Mouse (Mus musculus) kidney, postnatal 0 days (tissue): Measurements from ENCODE around the gene Gpd1l. TPM values are rescaled to one million over a fixed set of nuclear protein-coding genes. Genes with fewer than 3 reads are reported as not detected.

Experiments used
- ATAC-seq: fragments of 200-750 bp; cut with Nextera tagmentation; replicated peaks from 2 replicates; pipeline ENCODE4 v1.8.0; 2017; ENCODE audit warnings: low read depth, moderate number of reproducible peaks, moderate TSS enrichment, moderate library complexity; ENCODE audit not compliant: low FRiP score
- DNase-seq: peaks from one replicate; pipeline ENCODE4 v3.0.0-alpha.2; 2016; ENCODE audit warnings: low spot score
- H3K27ac ChIP-seq: fragments of 300-500 bp; sonication (generic); 2 replicates; pipeline ENCODE4 v1.5.1; 2014; ENCODE audit warnings: mild to moderate bottlenecking
- H3K27me3 ChIP-seq: fragments of 300-500 bp; sonication (generic); 2 replicates; pipeline ENCODE4 v1.6.1; 2014; ENCODE audit warnings: low read length, mixed read lengths; ENCODE audit not compliant: insufficient read depth
- H3K36me3 ChIP-seq: fragments of 300-500 bp; sonication (generic); 2 replicates; pipeline ENCODE4 v1.6.1; 2014; ENCODE audit warnings: low read length, mixed read lengths; ENCODE audit not compliant: insufficient read depth
- H3K4me1 ChIP-seq: fragments of 300-500 bp; sonication (generic); replicated peaks from 2 replicates; pipeline ENCODE4 v1.6.1; 2014; ENCODE audit warnings: antibody characterized with exemption, low read length, mixed read lengths; ENCODE audit not compliant: insufficient read depth
- H3K4me2 ChIP-seq: fragments of 300-500 bp; sonication (generic); 2 replicates; pipeline ENCODE4 v1.6.1; 2014; ENCODE audit warnings: mild to moderate bottlenecking, low read length, moderate library complexity, mixed read lengths
- H3K4me3 ChIP-seq: fragments of 300-500 bp; sonication (generic); replicated peaks from 2 replicates; pipeline ENCODE4 v1.5.1; 2014; ENCODE audit warnings: low read depth, low read length
- H3K9ac ChIP-seq: fragments of 300-500 bp; sonication (generic); 2 replicates; pipeline ENCODE4 v1.6.1; 2014; ENCODE audit warnings: low read depth, low read length
- H3K9me3 ChIP-seq: fragments of 300-500 bp; sonication (generic); replicated peaks from 2 replicates; pipeline ENCODE4 v1.6.1; 2016; ENCODE audit warnings: low read length, inconsistent platforms, mixed read lengths
- CTCF ChIP-seq: IDR thresholded peaks from 2 replicates; pipeline ENCODE4 v1.5.1; 2016; ENCODE audit warnings: antibody characterized with exemption, low read depth, mild to moderate bottlenecking, moderate library complexity
- WGBS: fragments of 180-500 bp; shearing (Covaris S2); extraction: QIAGEN DNeasy Blood & Tissue Kit; methylation state at CpG from one replicate; pipeline ENCODE4 v1.1.7; 2014; 5-methylcytosine and 5-hydroxymethylcytosine counted together
- polyA plus RNA-seq: library from polyadenylated mRNA; unstranded; fragments of >200 nt; fragmentation: Nextera tagmentation; extraction: Ambion mirVana; gene quantifications from 2 replicates; pipeline ENCODE4 v1.2.1, GENCODE M21; 2015

The Gpd1l gene
- polyA plus RNA-seq, 1 experiment from 2014 or later, result 17.2 TPM

- 70% methylated on average over 9 of the region's 9 CpGs for WGBS
- Histone ChIP-seq H3K4me1 (peaks cover 3% of the 10 kb centered on the region; the same call in 1 of the 2 replicates), H3K4me2 (no peak overlapping the region), H3K9ac (no peak overlapping the region), H3K4me3 (no peak overlapping the region), H3K27ac (peak overlapping the region; percentile 54; the same call in 1 of the 2 replicates), H3K36me3 (no peaks in the 10 kb centered on the region), H3K27me3 (no peaks in the 10 kb centered on the region), H3K9me3 (no peaks in the 10 kb centered on the region)
- no peak for ATAC-seq
- no peak for DNase-seq
- peak; percentile 25; the same call in 1 of the 2 replicates for TF ChIP-seq CTCF
These were observed 3.2 kb downstream of the Gpd1l start for GRCm38 (mm10) chr9:114930464-114931090.

- no peak for DNase-seq
- no peak overlapping the region for H3K27ac ChIP-seq
- H3K27me3 ChIP-seq, result no peaks in the 10 kb centered on the region
- peaks cover 7% of the 10 kb centered on the region; the same call in 1 of the 2 replicates for H3K4me1 ChIP-seq
- WGBS, result 65% methylated on average over 5 of the region's 5 CpGs
- no peak overlapping the region for H3K9ac ChIP-seq
- no peaks in the 10 kb centered on the region for H3K9me3 ChIP-seq
- no peaks in the 10 kb centered on the region for H3K36me3 ChIP-seq
- no peak for TF ChIP-seq CTCF
- no peak for ATAC-seq
- no peak overlapping the region for H3K4me3 ChIP-seq
- H3K4me2 ChIP-seq, result no peak overlapping the region
These were observed 8.2 kb downstream of the Gpd1l start for GRCm38 (mm10) chr9:114925571-114925970.

DNA sequence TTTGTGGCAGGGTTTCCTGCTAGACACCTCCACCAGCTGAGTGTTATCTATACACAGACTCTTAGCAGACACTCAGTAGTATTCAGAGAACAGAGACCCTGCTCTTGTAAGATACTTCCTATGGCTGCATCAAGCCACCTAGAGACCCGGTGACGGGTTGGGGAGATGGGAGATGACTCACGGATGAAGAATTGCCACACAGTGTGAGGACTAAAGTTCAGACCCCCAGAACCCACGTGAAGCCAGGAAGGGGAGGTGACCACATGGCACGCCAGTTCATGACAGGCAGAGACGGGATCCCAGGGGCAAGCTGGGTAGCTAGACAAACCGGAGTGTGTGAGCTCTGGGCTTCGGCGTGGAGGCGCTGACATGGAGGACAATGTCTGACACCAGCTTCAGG lies 8.7 kb downstream of the Gpd1l start:
- Histone ChIP-seq H3K27me3 (no peaks in the 10 kb centered on the region), H3K36me3 (no peaks in the 10 kb centered on the region), H3K4me2 (no peak overlapping the region), H3K4me1 (peaks cover 7% of the 10 kb centered on the region; the same call in 1 of the 2 replicates), H3K27ac (no peak overlapping the region), H3K9me3 (no peaks in the 10 kb centered on the region), H3K4me3 (no peak overlapping the region), H3K9ac (no peak overlapping the region)
- DNase-seq, result no peak
- 75% methylated on average over 10 of the region's 10 CpGs for WGBS
- ATAC-seq, result peak; percentile 47; the same call in 1 of the 2 replicates
- no peak for TF ChIP-seq CTCF

- H3K4me1 ChIP-seq, result peaks cover 7% of the 10 kb centered on the region; the same call in 1 of the 2 replicates
- ATAC-seq (no peak), DNase-seq (peak; percentile 27)
- H3K36me3 ChIP-seq, result no peaks in the 10 kb centered on the region
- no peak for TF ChIP-seq CTCF
- H3K4me2 ChIP-seq, result no peak overlapping the region
- no peaks in the 10 kb centered on the region for H3K9me3 ChIP-seq
- no peak overlapping the region for H3K9ac ChIP-seq
- H3K27ac ChIP-seq, result no peak overlapping the region
- H3K27me3 ChIP-seq, result no peaks in the 10 kb centered on the region
- H3K4me3 ChIP-seq, result no peak overlapping the region
- 29% methylated on average over 5 of the region's 5 CpGs for WGBS
These were observed 9.3 kb downstream of the Gpd1l start for GRCm38 (mm10) chr9:114924511-114924910.

- H3K36me3 ChIP-seq, result peaks cover 3% of the 10 kb centered on the region; the same call in 1 of the 2 replicates
- no peak overlapping the region for H3K9ac ChIP-seq
- H3K27ac ChIP-seq, result no peak overlapping the region
- H3K4me2 ChIP-seq, result no peak overlapping the region
- DNase-seq (no peak), ATAC-seq (no peak)
- 54% methylated on average over 5 of the region's 5 CpGs for WGBS
- H3K27me3 ChIP-seq, result no peaks in the 10 kb centered on the region
- H3K9me3 ChIP-seq, result no peaks in the 10 kb centered on the region
- H3K4me3 ChIP-seq, result no peak overlapping the region
- peaks cover 7% of the 10 kb centered on the region; the same call in 1 of the 2 replicates for H3K4me1 ChIP-seq
- no peak for TF ChIP-seq CTCF
These were observed 11.6 kb downstream of the Gpd1l start for GRCm38 (mm10) chr9:114922209-114922608.

GRCm38 (mm10) chr9:114921352-114922081 lies 12.3 kb downstream of the Gpd1l start:
- 97% methylated on average over 2 of the region's 2 CpGs for WGBS
- Histone ChIP-seq H3K4me1 (peaks cover 7% of the 10 kb centered on the region; the same call in 1 of the 2 replicates), H3K27ac (no peak overlapping the region), H3K4me2 (no peak overlapping the region), H3K4me3 (no peak overlapping the region), H3K9ac (no peak overlapping the region), H3K36me3 (peaks cover 3% of the 10 kb centered on the region; the same call in 1 of the 2 replicates), H3K27me3 (no peaks in the 10 kb centered on the region), H3K9me3 (no peaks in the 10 kb centered on the region)
- DNase-seq (no peak), ATAC-seq (no peak)
- peak; percentile 39; the same call in 1 of the 2 replicates for TF ChIP-seq CTCF
